Mouse (Mus musculus) thymus, postnatal 36 days (tissue): ENCODE measurements around the gene Gm12830.

Experiments
- DNase-seq, 2 experiments: peaks; one replicate each; pipeline ENCODE4 v3.0.0; 2022; ENCODE audit warnings: mixed read lengths in 2 of 2

The Gm12830 gene

DNA sequence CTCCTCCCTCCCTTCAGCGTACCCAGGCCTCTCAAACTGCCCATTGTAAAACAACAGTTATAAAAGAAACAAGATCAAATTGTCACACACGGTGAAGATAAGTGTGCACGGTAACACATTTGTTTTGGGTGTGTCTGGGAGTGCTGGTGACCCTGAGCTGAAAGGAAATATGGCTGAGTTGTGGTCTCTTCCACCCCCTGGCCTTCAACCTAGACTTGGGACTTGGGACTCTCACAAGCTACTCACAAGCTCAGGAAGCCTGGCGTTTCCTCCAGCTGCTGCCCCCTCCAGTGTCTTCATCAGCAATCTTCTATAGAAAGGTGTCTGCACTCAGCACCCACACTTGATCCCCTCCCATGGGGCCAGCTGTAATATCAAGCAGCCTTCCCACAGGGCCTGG lies 24.1 kb downstream of the Gm12830 start:
- DNase-seq, result no peak

GRCm38 (mm10) chr4:114846723-114847122 lies 25.2 kb downstream of the Gm12830 start:
- DNase-seq, result no peak

- no peak for DNase-seq
Measured at GRCm38 (mm10) chr4:114853968-114854367, 32.4 kb downstream of the Gm12830 start.

DNA sequence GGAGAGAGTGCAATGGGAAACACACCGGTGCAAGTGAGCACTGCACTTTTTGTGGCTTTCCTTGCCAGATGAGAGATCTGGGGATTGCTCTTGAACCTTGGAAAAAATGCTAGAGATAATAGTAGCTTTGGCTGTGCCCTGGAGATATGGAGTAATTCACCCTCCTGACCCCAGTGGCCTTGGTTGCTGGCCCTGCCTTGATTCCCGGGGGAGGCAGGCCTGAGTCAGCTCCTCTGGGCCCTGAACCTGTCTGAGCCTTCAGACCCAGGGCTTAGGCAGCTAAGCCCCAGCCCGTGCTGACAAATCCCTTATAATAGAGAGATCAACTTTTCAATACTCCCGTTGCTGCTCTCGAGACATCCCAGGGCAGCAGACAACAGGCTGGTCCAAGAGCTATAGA lies 36.9 kb downstream of the Gm12830 start:
- DNase-seq, result no peak

DNA sequence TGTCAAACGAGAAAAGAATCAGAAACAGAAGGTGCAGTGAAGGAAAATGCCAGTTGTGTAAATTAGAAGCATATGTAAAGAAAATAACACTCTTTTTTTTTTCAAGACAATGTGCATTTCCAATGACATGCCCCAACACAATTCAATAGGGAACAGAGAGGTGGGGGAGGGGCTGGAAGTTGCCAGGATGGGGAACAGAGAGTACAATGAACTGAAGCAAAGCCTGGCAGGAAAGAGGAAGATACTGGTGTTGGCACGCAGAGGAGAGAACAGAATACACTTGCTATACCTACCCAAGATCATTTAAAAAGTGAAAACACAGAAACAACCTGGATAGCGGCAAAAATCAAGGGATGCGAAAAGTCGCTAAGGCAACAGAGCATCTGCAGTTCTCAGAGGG lies 41.6 kb downstream of the Gm12830 start:
- no peak for DNase-seq

- no peak for DNase-seq
Measured at GRCm38 (mm10) chr4:114869765-114870490, 48.4 kb downstream of the Gm12830 start.

GRCm38 (mm10) chr4:114876441-114876972 lies 55.0 kb downstream of the Gm12830 start:
- DNase-seq, result no peak

- no peak for DNase-seq
Measured at GRCm38 (mm10) chr4:114882232-114882631, 60.7 kb downstream of the Gm12830 start.

DNA sequence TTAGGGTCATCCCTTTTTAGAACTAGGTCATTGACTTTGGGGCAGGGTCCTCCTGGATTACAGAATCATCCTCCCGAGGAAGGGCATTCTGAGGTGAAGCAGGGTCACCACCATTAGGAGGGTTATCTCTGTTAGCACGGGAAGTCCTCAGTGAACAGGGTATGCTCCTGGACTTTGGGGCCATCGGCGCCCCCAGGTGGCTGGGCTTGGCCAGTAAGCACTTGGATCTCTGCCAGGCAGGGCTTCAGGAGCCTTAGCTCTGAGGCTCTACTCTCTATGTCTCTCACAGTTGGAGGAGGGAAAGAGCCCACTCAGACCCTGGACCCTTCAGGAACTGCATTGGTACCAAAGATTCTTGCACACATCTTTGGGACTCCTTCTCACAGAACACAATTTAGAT lies 76.3 kb downstream of the Gm12830 start:
- DNase-seq, result peak in 1 of 2 experiments; percentile 14

DNA sequence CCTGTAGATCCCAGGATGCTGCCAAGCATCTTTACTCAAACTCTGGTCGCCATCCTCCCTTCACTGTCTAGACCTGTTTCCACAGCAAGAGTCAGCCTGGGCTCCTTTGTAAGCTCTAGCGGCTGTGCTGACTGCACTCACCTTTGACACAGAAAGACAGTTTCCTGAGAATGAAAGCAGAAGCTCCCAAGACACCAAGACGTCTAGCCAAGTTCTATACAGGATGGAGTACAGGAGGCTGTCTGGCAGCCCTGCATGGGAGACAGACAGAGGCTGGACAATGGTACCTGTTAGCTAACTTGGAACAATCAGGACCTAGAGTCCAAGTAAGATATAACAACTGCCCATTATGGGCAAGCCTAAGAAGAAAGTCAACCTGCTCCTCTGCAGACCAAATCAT lies 78.4 kb downstream of the Gm12830 start:
- no peak for DNase-seq

DNA sequence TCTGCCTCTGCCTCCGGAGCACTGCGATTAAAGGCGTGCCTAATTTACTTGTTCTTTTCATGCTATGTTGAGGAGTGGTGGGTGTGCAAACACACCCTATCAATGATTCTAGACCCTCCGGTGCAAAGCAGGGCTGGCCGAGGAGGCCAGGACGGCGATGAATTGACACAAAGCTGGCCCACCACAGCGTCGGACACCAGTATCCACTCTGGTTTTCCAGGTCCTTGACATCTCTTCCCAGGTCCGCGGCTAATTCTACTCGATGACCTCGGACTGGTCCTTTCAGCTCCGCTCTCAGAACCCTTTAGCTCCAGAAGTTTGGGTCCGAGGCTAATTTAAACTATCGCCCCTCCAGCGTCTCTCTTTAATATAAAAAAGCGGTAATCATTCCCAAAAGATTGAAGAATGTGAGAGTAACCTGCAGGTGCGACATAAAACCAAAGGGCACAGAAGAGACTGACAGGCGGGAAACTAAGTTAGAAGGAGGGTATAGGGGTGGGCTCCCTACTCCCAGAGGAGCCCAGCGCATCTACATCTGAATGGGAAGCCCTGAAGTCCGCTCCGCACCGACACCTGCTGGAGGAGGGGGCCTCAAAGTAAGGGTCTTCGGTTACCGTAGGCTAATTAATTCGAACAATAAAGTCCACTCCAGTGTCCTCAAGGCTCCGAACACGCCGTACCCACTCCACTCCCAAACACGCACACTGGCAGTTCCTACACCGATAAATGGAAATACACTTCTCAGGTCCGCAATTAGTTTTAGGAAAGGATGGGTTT lies 79.5 kb downstream of the Gm12830 start:
- no peak for DNase-seq

- no peak for DNase-seq
Measured at GRCm38 (mm10) chr4:114901643-114902351, 80.3 kb downstream of the Gm12830 start.

DNA sequence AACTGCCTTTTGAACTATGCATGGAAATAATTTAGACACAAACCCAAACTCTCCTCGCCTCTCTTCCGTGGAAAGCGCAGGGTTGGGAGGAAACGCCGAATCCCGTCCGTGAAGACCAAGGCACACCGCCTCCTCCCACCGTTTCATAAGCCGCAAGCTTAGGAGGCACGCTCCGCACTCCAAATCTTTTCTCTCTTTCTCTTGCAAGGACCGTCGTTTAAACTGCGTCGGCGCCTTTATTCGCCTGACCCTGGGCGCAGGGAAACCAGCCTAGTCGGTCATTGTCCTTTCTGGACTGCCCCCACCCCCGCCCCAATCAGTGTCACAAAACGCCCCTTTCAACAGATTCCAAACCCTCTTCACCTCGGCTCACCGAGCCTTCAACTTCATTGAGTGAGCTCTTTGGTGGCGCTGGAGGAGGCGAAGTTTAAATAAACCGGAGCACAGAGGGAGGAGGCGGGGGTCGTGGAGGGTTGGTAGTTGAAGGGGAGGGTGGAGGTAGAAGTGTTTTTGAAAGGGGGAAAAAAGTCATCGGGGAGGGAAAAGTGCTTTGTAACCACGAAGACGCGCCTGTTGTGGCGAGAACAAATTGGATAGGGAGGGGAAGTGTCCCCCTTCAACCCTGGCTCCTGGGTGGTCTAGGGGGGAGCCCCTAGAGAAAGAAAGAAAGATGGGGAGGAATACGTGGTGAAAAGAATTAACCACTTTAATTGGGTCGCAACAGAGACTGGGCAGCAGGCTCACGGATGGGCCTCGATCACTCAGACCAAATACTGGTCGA lies 81.3 kb downstream of the Gm12830 start:
- DNase-seq, result no peak

GRCm38 (mm10) chr4:114903422-114903782 lies 81.9 kb downstream of the Gm12830 start:
- DNase-seq, result no peak

DNA sequence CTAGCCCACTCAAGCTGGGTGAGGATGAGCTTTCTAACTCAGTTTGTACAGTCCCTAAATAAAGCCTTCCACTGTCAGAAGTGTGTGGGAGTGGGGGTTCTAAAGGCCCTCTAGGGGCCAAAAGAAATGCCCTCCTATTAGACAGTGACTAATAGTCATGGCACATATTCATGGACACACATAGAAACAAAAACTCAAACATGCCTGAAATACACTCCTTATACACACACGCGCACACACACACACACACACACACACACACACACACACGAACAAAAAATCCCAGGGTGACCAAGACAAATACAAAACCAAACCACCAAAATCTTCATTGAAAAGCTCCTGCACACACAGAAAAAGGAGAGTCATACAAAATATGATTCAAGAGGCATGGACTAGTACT lies 84.0 kb downstream of the Gm12830 start:
- DNase-seq, result no peak
